Mouse (Mus musculus) heart, embryonic 15.5 days (tissue): ENCODE results near the gene Cyp2d10. TPM values are rescaled to one million over a fixed set of nuclear protein-coding genes. Genes with fewer than 3 reads are reported as not detected.
"Not testable (repeated sequence)": the region's sequence is repeated elsewhere in the genome, so short reads cannot be mapped to it uniquely, and the experiment has no call there.

Experiments
- ATAC-seq: fragments of 200-750 bp; cut with Nextera tagmentation; replicated peaks from 2 replicates; pipeline ENCODE4 v1.8.0; 2017; ENCODE audit warnings: low read depth, moderate TSS enrichment; ENCODE audit not compliant: insufficient number of reproducible peaks, insufficient read depth, low FRiP score
- H3K27ac ChIP-seq: fragments of 300-500 bp; sonication (generic); 2 replicates; pipeline ENCODE4 v1.5.1; 2015; ENCODE audit warnings: mild to moderate bottlenecking, inconsistent platforms
- H3K27me3 ChIP-seq: fragments of 300-500 bp; sonication (generic); 2 replicates; pipeline ENCODE4 v1.6.1; 2015; ENCODE audit warnings: inconsistent platforms
- H3K36me3 ChIP-seq: fragments of 300-500 bp; sonication (generic); 2 replicates; pipeline ENCODE4 v1.6.1; 2015; ENCODE audit warnings: mild to moderate bottlenecking, inconsistent platforms
- H3K4me1 ChIP-seq: fragments of 300-500 bp; sonication (generic); replicated peaks from 2 replicates; pipeline ENCODE4 v1.6.1; 2015; ENCODE audit warnings: inconsistent platforms
- H3K4me2 ChIP-seq: fragments of 300-500 bp; sonication (generic); 2 replicates; pipeline ENCODE4 v1.6.1; 2015; ENCODE audit warnings: inconsistent platforms, mild to moderate bottlenecking, moderate library complexity
- H3K4me3 ChIP-seq: fragments of 300-500 bp; sonication (generic); 2 replicates; pipeline ENCODE4 v1.5.1; 2015; ENCODE audit warnings: mild to moderate bottlenecking, inconsistent platforms
- H3K9ac ChIP-seq: fragments of 300-500 bp; sonication (generic); 2 replicates; pipeline ENCODE4 v1.6.1; 2015; ENCODE audit warnings: mild to moderate bottlenecking, inconsistent platforms
- H3K9me3 ChIP-seq: fragments of 300-500 bp; sonication (generic); replicated peaks from 2 replicates; pipeline ENCODE4 v1.6.1; 2016; ENCODE audit warnings: inconsistent platforms
- WGBS: fragments of 180-500 bp; shearing (Covaris S2); methylation state at CpG from one replicate; pipeline ENCODE4 v1.1.7; 2015; ENCODE audit warnings: mixed read lengths; 5-methylcytosine and 5-hydroxymethylcytosine counted together
- polyA plus RNA-seq: library from polyadenylated mRNA; unstranded; fragments of >200 nt; fragmentation: Nextera tagmentation; extraction: Ambion mirVana; gene quantifications from 2 replicates; pipeline ENCODE4 v1.2.1, GENCODE M21; 2015

Gene Cyp2d10
- polyA plus RNA-seq, 1 experiment from 2014 or later = not detected

DNA sequence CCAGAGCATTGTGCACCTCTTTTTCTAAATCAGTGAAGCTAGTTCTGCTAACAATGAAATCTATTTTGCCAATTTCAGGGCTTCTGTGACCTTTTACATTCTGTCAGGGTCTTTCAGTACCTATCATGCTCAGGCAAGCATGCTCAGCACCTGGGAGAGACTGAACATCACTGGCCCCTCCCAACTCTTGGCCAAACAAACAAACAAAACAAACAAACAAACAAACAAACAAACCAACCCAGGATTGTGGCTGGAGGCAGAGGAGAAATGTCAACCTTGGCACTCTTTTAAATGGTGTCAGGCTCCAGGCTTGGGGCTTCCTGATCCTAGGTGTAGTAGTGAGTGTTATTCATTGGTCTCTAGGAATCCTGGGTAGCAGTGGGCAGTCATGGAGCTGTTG lies 26.1 kb upstream of the Cyp2d10 start, which contains the start of gene Cyp2d9:
TSS of gene Cyp2d9 (plus strand) at position 301 of the 400 bp plus-strand sequence.
- Histone ChIP-seq H3K4me3 (no peak within 1 kb of the TSS), H3K9ac (no peak within 1 kb of the TSS), H3K4me1 (no peaks in the 10 kb centered on the region), H3K27me3 (no peaks in the 10 kb centered on the region), H3K27ac (no peak within 1 kb of the TSS), H3K4me2 (no peak within 1 kb of the TSS), H3K9me3 (peaks cover 9% of the 10 kb centered on the region), H3K36me3 (no peaks in the 10 kb centered on the region)
- ATAC-seq = no peak

DNA sequence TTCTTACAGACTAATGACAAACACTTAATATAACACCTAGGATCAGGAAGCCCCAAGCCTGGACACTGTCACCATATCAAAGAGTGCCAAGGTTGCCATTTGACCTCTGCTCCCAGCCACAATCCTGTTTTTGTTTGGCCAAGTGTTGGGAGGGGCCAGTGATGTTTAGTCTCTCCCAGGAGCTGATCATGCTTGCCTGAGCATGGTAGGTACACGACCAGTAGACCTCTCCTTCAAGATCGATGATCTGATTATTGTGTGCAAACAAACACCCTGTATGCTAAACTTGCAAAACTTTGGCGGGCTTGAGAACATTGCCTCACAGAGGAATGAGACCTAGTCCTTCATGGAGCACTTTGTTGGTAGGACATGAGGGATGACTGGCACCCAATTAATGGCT lies 16.5 kb upstream of the Cyp2d10 start:
- no peak overlapping the region for H3K27ac ChIP-seq
- H3K9ac ChIP-seq = no peak overlapping the region
- H3K4me1 ChIP-seq = no peaks in the 10 kb centered on the region
- WGBS = 73% methylated on average over 3 of the region's 3 CpGs
- no peak overlapping the region for H3K4me3 ChIP-seq
- no peaks in the 10 kb centered on the region for H3K27me3 ChIP-seq
- no peak overlapping the region for H3K4me2 ChIP-seq
- ATAC-seq = no peak
- H3K9me3 ChIP-seq = no peaks in the 10 kb centered on the region
- H3K36me3 ChIP-seq = no peaks in the 10 kb centered on the region

DNA sequence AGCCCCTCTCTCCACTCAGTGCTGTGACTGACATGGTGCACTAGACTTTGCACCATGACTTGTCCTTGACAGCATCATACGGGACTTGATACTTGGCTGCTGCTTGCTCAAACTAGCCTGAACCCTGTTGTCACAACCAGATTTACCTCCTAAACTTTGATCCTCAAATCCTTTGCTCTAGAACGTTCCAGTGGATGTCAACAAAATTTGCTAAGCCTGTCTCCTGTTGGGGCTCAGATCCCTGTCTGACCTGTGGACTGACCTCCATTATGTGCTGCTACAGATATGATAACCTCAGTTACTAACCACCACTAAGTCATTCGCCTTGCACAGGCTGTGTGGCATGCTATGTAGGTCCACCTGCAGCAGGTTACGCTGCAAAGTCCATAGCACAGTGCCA lies 15.9 kb upstream of the Cyp2d10 start:
- no peaks in the 10 kb centered on the region for H3K27me3 ChIP-seq
- H3K4me2 ChIP-seq = no peak overlapping the region
- no peak overlapping the region for H3K4me3 ChIP-seq
- H3K36me3 ChIP-seq = no peaks in the 10 kb centered on the region
- 77% methylated on average over 4 of the region's 4 CpGs for WGBS
- ATAC-seq = no peak
- no peak overlapping the region for H3K9ac ChIP-seq
- H3K9me3 ChIP-seq = no peaks in the 10 kb centered on the region
- H3K4me1 ChIP-seq = no peaks in the 10 kb centered on the region
- H3K27ac ChIP-seq = no peak overlapping the region

DNA sequence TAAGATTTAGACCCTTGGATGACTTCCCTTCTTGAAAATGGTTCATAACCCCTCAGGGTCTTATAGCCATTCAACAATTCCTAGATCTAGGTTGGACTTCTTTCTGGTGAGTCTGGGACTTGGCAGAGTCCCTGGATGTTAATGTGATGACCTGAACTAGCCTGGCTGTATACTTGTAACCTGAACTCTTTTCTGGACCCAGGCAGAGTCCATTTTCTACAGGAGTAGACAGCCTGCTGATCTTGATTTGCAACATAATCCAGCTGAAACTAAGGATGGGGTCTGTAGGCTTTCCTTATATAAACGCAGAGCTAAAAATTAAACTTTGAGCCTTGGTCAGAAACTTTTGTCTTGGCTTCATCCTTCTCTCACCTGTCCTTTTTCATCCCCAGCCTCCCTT lies 11.6 kb upstream of the Cyp2d10 start:
- H3K9me3 ChIP-seq = no peaks in the 10 kb centered on the region
- no peak overlapping the region for H3K4me3 ChIP-seq
- H3K27ac ChIP-seq = no peak overlapping the region
- peaks cover 6% of the 10 kb centered on the region for H3K4me1 ChIP-seq
- no peak overlapping the region for H3K9ac ChIP-seq
- no peaks in the 10 kb centered on the region for H3K27me3 ChIP-seq
- H3K36me3 ChIP-seq = no peaks in the 10 kb centered on the region
- 69% methylated on average over 1 of the region's 1 CpGs for WGBS
- ATAC-seq = no peak
- H3K4me2 ChIP-seq = no peak overlapping the region

DNA sequence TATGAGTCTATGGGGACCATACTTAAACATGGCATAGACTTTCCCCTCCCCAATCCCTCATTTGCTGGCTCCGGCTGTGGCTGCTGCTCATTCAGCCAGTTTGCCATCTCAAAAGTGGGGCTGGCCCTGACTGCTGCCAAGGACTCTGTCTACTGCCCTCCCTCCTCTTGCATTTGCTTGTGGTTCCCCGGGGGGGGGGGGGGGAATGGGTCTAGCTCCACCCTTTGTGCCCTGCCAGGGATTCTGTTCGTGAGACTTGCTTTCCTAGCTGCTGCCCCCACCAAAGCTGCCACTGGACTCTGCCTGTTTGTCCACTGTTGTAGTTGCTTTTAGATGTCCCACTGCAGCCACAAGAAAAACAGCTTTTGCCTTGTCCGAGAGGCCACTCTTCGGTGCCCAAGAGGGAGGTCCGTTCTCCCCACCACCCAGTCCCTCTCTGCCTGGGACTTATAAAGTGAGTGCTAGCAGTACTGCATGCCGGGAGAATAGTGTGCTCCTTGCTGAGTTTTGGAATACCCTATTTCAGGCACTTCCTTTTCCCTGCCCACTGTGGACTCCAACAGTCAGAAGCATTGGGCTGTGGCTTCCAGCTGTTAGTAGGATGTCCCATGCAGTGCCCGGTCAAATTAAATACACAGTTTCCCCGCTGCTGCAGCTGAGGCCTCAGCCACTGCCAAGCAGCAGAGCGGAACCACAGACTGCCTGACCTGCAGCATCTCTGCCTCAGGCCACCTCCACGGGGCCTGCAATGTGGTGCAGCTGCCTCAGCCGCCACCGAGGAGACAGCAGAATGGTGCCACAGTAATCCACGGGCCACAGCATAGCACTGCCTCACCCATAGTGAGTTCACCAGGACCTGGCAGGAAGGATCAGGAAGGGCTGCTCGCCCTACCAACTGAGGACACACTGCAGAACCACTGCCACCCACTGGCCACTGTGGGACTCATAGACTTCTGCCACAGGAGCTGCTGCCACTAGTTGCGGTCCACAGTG lies 10.1 kb upstream of the Cyp2d10 start:
- H3K4me1 ChIP-seq = peaks cover 6% of the 10 kb centered on the region
- H3K27ac ChIP-seq = no peak overlapping the region
- peak overlapping the region; percentile 13; the same call in 1 of the 2 replicates for H3K4me3 ChIP-seq
- H3K36me3 ChIP-seq = no peaks in the 10 kb centered on the region
- no peaks in the 10 kb centered on the region for H3K9me3 ChIP-seq
- 0 out of 2 replicates have a peak overlapping the region, but pooled peaks have one; percentile 14 for H3K9ac ChIP-seq
- ATAC-seq = peak; percentile 95
- 32% methylated on average over 16 of the region's 16 CpGs for WGBS
- no peaks in the 10 kb centered on the region for H3K27me3 ChIP-seq
- peak overlapping the region; percentile 47 for H3K4me2 ChIP-seq

DNA sequence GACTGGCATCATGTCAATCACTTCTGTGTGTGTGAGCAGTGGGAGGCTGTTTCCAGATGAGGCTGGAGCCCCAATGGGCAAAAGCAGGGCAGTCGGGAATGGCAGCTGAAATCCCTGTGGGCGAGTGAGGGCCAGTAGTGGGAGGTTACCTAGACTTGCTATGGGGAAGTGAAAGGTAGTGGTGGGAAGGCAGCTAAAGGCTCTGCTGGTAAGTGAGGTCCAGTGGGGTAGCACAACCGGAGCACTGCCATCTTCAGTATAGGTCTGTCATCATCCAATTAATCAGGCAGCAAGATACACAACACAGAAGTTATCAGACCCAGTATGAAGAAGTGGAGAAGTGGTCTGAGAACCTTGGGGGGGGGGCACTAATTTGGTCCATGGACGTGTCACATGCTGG lies 541 bp upstream of the Cyp2d10 start:
- 75% methylated on average over 4 of the region's 4 CpGs for WGBS
- Histone ChIP-seq H3K4me3 (no peak overlapping the region), H3K9me3 (no peaks in the 10 kb centered on the region), H3K4me1 (no peaks in the 10 kb centered on the region), H3K36me3 (no peaks in the 10 kb centered on the region), H3K27me3 (no peaks in the 10 kb centered on the region), H3K9ac (no peak overlapping the region), H3K4me2 (no peak overlapping the region), H3K27ac (no peak overlapping the region)
- ATAC-seq = no peak

DNA sequence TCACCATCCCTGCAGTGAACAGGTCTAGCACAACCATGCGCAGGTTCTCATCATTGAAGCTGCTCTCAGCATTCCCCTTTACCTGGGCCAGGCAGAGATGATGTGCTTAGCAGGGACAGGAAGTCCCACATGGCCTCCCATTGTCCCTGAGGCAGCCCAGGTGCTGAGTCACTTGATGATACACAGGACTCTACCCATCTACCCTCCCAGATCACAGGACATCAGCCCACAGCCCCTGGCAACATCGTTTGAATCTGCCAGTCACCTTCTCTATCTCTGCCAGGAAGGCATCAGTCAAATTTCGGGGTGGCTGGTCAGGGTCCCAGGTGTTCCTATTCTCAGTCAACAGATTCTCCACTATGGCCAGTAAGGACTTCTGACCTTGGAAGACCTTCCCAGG lies 2.8 kb downstream of the Cyp2d10 start:
- H3K27ac ChIP-seq = no peak overlapping the region
- H3K4me2 ChIP-seq = no peak overlapping the region
- no peak overlapping the region for H3K9ac ChIP-seq
- WGBS = 69% methylated on average over 3 of the region's 3 CpGs
- ATAC-seq = no peak
- no peaks in the 10 kb centered on the region for H3K4me1 ChIP-seq
- no peaks in the 10 kb centered on the region for H3K27me3 ChIP-seq
- H3K4me3 ChIP-seq = no peak overlapping the region
- no peaks in the 10 kb centered on the region for H3K9me3 ChIP-seq
- H3K36me3 ChIP-seq = no peaks in the 10 kb centered on the region

DNA sequence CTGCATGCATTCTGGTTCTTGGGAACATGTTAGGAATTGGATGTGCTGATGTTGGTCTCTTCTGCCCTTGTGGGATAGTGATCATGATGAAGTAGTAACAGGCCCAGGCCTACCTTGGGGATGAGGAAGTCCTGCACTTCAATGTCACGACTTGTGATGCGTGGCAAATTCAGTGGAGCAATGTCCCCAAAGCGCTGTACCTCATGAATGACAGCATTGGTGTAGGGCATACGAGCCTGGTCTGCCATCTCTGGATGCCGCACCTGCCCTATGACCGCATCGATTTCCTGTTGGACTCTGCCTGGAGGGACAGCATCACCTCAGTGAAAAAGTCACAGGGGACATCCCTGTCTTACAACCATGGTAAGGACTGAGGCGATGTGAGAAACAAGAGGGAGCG lies 3.4 kb downstream of the Cyp2d10 start:
- H3K9me3 ChIP-seq = no peaks in the 10 kb centered on the region
- H3K9ac ChIP-seq = no peak overlapping the region
- 89% methylated on average over 9 of the region's 9 CpGs for WGBS
- no peaks in the 10 kb centered on the region for H3K36me3 ChIP-seq
- H3K4me3 ChIP-seq = no peak overlapping the region
- H3K27ac ChIP-seq = no peak overlapping the region
- no peak overlapping the region for H3K4me2 ChIP-seq
- no peaks in the 10 kb centered on the region for H3K4me1 ChIP-seq
- no peak for ATAC-seq
- no peaks in the 10 kb centered on the region for H3K27me3 ChIP-seq

DNA sequence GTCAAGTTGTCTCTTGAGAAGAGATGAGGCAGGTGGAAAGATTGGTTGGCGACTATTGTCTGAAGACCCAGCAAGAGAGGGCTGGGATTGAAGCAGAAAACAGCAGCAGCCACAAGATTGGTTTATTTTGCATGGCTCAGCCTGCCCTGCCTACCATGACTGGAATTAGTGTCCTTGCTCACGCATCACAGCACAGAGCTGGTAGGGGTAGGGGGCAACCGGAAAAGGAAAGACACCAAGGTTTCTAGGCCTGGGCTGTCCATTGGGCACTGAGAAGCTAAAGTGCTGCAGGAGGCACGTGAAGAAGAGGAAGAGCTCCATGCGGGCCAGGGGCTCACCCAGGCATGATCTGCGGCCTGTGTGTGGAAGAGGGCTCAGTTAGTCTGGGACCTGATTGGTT lies 4.3 kb downstream of the Cyp2d10 start:
- no peak for ATAC-seq
- Histone ChIP-seq H3K27ac (no peak overlapping the region), H3K4me2 (no peak overlapping the region), H3K9ac (no peak overlapping the region), H3K36me3 (no peaks in the 10 kb centered on the region), H3K9me3 (no peaks in the 10 kb centered on the region), H3K27me3 (no peaks in the 10 kb centered on the region), H3K4me1 (no peaks in the 10 kb centered on the region), H3K4me3 (no peak overlapping the region)
- WGBS = 86% methylated on average over 6 of the region's 6 CpGs

DNA sequence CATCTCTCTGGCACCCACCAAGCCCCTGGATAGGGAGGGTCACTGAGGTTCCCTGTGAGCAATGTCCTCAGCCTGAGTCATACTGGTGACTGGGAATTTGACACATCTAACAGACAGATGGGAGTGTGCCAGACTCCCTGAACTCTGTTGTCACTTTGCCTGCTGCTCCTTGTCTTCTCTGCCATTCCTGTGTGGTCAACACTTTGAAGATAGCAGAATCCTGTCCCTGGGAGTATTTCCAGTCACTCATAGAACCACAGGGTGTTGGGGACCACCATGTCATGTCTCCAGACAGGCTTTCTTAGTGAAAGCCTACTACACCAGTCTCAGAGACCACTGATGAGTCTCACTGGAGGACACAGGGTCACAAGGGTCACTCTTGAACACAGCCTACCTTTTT lies 4.9 kb downstream of the Cyp2d10 start:
- no peaks in the 10 kb centered on the region for H3K27me3 ChIP-seq
- no peak overlapping the region for H3K27ac ChIP-seq
- no peaks in the 10 kb centered on the region for H3K4me1 ChIP-seq
- no peak overlapping the region for H3K9ac ChIP-seq
- no peak overlapping the region for H3K4me2 ChIP-seq
- no peaks in the 10 kb centered on the region for H3K36me3 ChIP-seq
- no peaks in the 10 kb centered on the region for H3K9me3 ChIP-seq
- no peak overlapping the region for H3K4me3 ChIP-seq
- no peak for ATAC-seq

DNA sequence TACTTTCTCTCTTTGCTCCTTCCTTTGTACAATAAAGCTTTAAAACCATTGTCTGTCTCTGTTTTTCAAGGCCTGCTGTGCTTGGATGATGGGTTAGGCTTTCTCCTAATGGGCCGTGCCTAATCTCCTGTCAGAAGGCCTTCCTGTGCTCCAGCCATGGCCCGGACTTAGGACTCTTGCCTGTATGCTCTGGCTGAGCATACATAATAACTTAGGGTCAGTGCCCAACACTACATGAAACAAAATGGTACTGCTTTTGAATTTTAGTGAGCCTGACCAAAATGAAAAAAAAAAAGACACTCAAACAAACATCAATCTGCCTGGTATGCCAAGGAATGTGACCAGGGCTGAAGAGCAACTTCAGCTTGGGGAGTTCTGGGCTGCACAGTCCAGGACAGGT lies 5.5 kb downstream of the Cyp2d10 start:
- Histone ChIP-seq H3K27ac (no peak overlapping the region), H3K27me3 (no peaks in the 10 kb centered on the region), H3K36me3 (no peaks in the 10 kb centered on the region), H3K4me2 (no peak overlapping the region), H3K9me3 (no peaks in the 10 kb centered on the region), H3K4me3 (no peak overlapping the region), H3K9ac (no peak overlapping the region), H3K4me1 (no peaks in the 10 kb centered on the region)
- 78% methylated on average over 2 of the region's 2 CpGs for WGBS
- ATAC-seq = no peak

DNA sequence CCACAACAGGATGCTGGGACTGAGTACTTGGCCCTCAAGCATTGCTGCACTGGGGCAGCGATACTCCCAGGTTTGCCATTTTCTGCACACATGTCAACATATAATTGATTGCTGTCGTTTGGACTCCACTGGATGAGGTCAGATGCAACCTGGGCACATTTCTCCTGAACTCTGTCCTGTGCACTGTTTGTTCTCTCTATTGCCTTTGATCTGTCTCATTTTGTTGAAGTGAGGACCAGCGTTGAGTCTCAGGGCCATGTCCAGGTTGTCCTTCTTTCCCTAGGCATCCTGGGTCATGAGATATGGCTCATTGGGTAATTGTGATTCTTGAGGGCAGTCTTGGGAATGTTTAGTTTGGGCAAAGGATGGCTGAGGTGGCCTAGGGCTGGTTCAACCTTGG lies 11.0 kb downstream of the Cyp2d10 start:
- WGBS = 77% methylated on average over 3 of the region's 3 CpGs
- H3K9me3 ChIP-seq, H3K4me1 ChIP-seq, H3K27ac ChIP-seq, H3K36me3 ChIP-seq, H3K4me3 ChIP-seq, H3K9ac ChIP-seq, ATAC-seq, H3K4me2 ChIP-seq, H3K27me3 ChIP-seq: not testable (repeated sequence)
